ENCODE assay signal across 8 mouse cellular contexts in the genomic region with DNA sequence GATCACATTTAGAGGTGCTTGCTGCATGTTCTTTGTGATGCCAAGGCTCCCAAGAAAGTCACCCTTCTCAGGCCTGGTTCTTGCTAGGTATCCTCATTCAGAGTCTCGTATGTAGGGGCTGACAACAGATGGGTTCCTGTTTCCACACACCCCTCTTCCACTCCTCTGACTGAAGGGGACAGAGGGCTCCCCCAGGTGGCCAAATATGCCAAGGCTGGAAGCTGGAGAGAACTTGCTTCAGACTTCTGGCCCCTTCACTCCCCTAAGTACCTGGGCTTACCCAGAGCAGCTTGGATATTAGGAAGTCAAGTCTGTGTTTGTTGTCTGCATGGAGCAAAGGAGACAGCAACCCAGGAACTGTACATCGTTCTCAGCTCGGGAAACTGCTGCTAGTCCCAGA. TPM values are rescaled to one million over a fixed set of nuclear protein-coding genes. Genes with fewer than 3 reads are reported as not detected.
DNase-seq lines count a peak whose midpoint lies in the region; ATAC-seq and TF ChIP-seq lines count a peak whose summit lies in the region.

No protein-coding gene starts in this region.

- no peak overlapping the region for H3K27ac ChIP-seq in cortical plate, adult 2 months (ENCODE audit: insufficient read depth, low read length)
- H3K27ac ChIP-seq in heart, embryonic 15.5 days: peak overlapping the region; percentile 10; the same call in 1 of the 2 replicates
- no peak overlapping the region for H3K27ac ChIP-seq in limb, embryonic 11.5 days (replicated peaks; ENCODE audit: low read depth, low read length)
- no peak overlapping the region for H3K27ac ChIP-seq in neural tube, embryonic 15.5 days (replicated peaks)

- H3K27me3 ChIP-seq in heart, embryonic 15.5 days: no peaks in the 10 kb centered on the region
- no peaks in the 10 kb centered on the region for H3K27me3 ChIP-seq in limb, embryonic 11.5 days (ENCODE audit: control insufficient read depth, insufficient read depth, low read length)
- H3K27me3 ChIP-seq in neural tube, embryonic 15.5 days (replicated peaks): no peaks in the 10 kb centered on the region

- H3K4me1 ChIP-seq in cortical plate, adult 2 months (ENCODE audit: control insufficient read depth, insufficient read depth, low read length): peaks cover 4% of the 10 kb centered on the region; the same call in 1 of the 2 replicates
- peaks cover 62% of the 10 kb centered on the region for H3K4me1 ChIP-seq in heart, embryonic 15.5 days (replicated peaks)
- H3K4me1 ChIP-seq in limb, embryonic 11.5 days (ENCODE audit: control insufficient read depth, insufficient read depth, low read length): peaks cover 25% of the 10 kb centered on the region
- H3K4me1 ChIP-seq in neural tube, embryonic 15.5 days: peaks cover 61% of the 10 kb centered on the region

- H3K4me2 ChIP-seq in heart, embryonic 15.5 days: no peak overlapping the region
- no peak overlapping the region for H3K4me2 ChIP-seq in limb, embryonic 11.5 days (ENCODE audit: low read depth, severe bottlenecking)
- no peak overlapping the region for H3K4me2 ChIP-seq in neural tube, embryonic 15.5 days

- no peak overlapping the region for H3K4me3 ChIP-seq in cortical plate, adult 2 months (ENCODE audit: insufficient read depth, low read length)
- no peak overlapping the region for H3K4me3 ChIP-seq in heart, embryonic 15.5 days
- no peak overlapping the region for H3K4me3 ChIP-seq in limb, embryonic 11.5 days (ENCODE audit: low read depth, low read length)
- no peak overlapping the region for H3K4me3 ChIP-seq in neural tube, embryonic 15.5 days (replicated peaks)

- peak; percentile 71 for DNase-seq in layer of hippocampus, adult 9-11 months
- DNase-seq in layer of hippocampus, adult 8-10 months (ENCODE audit: low spot score in 2 of 2): no peak
- DNase-seq in MEL-GATA-1-ER (ENCODE audit: extremely low read depth, low read depth): peak; percentile 67
- peak; percentile 66 for DNase-seq in limb, embryonic 11.5 days (ENCODE audit: low spot score)
- DNase-seq in right cerebral cortex, postnatal 25 days: peak; percentile 48

- no peak for ATAC-seq in heart, embryonic 15.5 days (replicated peaks; ENCODE audit: insufficient number of reproducible peaks, insufficient read depth, low FRiP score, low read depth)
- no peak for ATAC-seq in limb, embryonic 11.5 days (ENCODE audit: insufficient number of reproducible peaks, low FRiP score, low TSS enrichment, low read depth)
- no peak for ATAC-seq in neural tube, embryonic 15.5 days (ENCODE audit: low FRiP score)

- no peak overlapping the region for H3K9ac ChIP-seq in heart, embryonic 15.5 days
- no peak overlapping the region for H3K9ac ChIP-seq in limb, embryonic 11.5 days (ENCODE audit: low read length)
- H3K9ac ChIP-seq in neural tube, embryonic 15.5 days (replicated peaks): no peak overlapping the region

- no peak for TF ChIP-seq POLR2A in cortical plate, adult 2 months (IDR thresholded peaks at IDR 0.05; ENCODE audit: extremely low read depth, insufficient read depth, low read length)

- peak; percentile 66 for TF ChIP-seq CTCF in cortical plate, adult 2 months (IDR thresholded peaks at IDR 0.05; ENCODE audit: extremely low read depth, insufficient read depth, low read length)

- WGBS in heart, embryonic 15.5 days: 33% methylated on average over 3 of the region's 3 CpGs
- 32% methylated on average over 3 of the region's 3 CpGs for WGBS in limb, embryonic 11.5 days
- WGBS in neural tube, embryonic 15.5 days: 51% methylated on average over 3 of the region's 3 CpGs

- no peaks in the 10 kb centered on the region for H3K36me3 ChIP-seq in heart, embryonic 15.5 days
- H3K36me3 ChIP-seq in limb, embryonic 11.5 days (ENCODE audit: control insufficient read depth, insufficient read depth, low read length): no peaks in the 10 kb centered on the region
- H3K36me3 ChIP-seq in neural tube, embryonic 15.5 days: no peaks in the 10 kb centered on the region

- H3K9me3 ChIP-seq in heart, embryonic 15.5 days (replicated peaks): no peaks in the 10 kb centered on the region
- no peaks in the 10 kb centered on the region for H3K9me3 ChIP-seq in limb, embryonic 11.5 days (ENCODE audit: control insufficient read depth, low read length)
- H3K9me3 ChIP-seq in neural tube, embryonic 15.5 days (replicated peaks): no peaks in the 10 kb centered on the region

RNA-seq across cellular contexts. Expression of a gene that starts 26.6 kb away (rescaled TPM):
- 100 to 1,000 TPM; 420 to 464 (median 444) TPM for total RNA-seq in layer of hippocampus, adult 8-10 months (2022)
- polyA plus RNA-seq in cortical plate, adult 2 months (2012; rRNA removed): 548 and 595 TPM in 2 replicates
- 791 and 881 TPM in 2 replicates for polyA plus RNA-seq in heart, embryonic 15.5 days (2015; fragmentation: Nextera tagmentation; extraction: Ambion mirVana)
- 4,370 and 4,506 TPM in 2 replicates for polyA plus RNA-seq in limb, embryonic 11.5 days (2014; fragmentation: Nextera tagmentation; extraction: Ambion mirVana)
- polyA plus RNA-seq in neural tube, embryonic 15.5 days (2015; fragmentation: Nextera tagmentation; extraction: Ambion mirVana): 1,254 and 1,565 TPM in 2 replicates

Comparison
In these comparisons a context has a peak if more than half of its experiments do, and no peak if none do; other contexts are left out.
1. DNase-seq: peak in layer of hippocampus, adult 9-11 months (single experiment), MEL-GATA-1-ER (single experiment), limb, embryonic 11.5 days (single experiment) and right cerebral cortex, postnatal 25 days (single experiment); none in layer of hippocampus, adult 8-10 months (0 of 2).